Mouse (Mus musculus) C2C12 (cell line): Measurements from ENCODE around the gene Pcbp3. TPM values are rescaled to one million over a fixed set of nuclear protein-coding genes. Genes with fewer than 3 reads are reported as not detected.

Source experiments
- H3K27me3 ChIP-seq: one replicate; pipeline ENCODE4 v1.6.1; 2011; ENCODE audit not compliant: control insufficient read depth, insufficient read depth, insufficient read length
- H3K36me3 ChIP-seq: one replicate; pipeline ENCODE4 v1.6.1; 2011; ENCODE audit not compliant: control insufficient read depth, insufficient read depth
- H3K4me3 ChIP-seq: one replicate; pipeline ENCODE4 v1.5.1; 2011; ENCODE audit warnings: mild to moderate bottlenecking, control low read depth; ENCODE audit not compliant: poor library complexity, insufficient read depth, severe bottlenecking
- H3K79me2 ChIP-seq: one replicate; pipeline ENCODE4 v1.6.1; 2011; ENCODE audit not compliant: control insufficient read depth, insufficient read depth
- H3K79me3 ChIP-seq: one replicate; pipeline ENCODE4 v1.6.1; 2011; ENCODE audit warnings: low read depth, control low read depth
- H3ac ChIP-seq: one replicate; pipeline ENCODE3; 2011; ENCODE audit warnings: low read depth; ENCODE audit not compliant: control insufficient read depth, insufficient read length
- CEBPB ChIP-seq: IDR thresholded peaks from one replicate; pipeline ENCODE4 v1.6.1; 2011; ENCODE audit warnings: low read depth, mild to moderate bottlenecking, control low read depth, moderate library complexity
- CTCF ChIP-seq: IDR thresholded peaks from one replicate; pipeline ENCODE4 v1.5.1; 2011; ENCODE audit not compliant: control insufficient read depth, insufficient read depth, insufficient read length
- FOSL1 ChIP-seq: IDR thresholded peaks from one replicate; pipeline ENCODE4 v1.8.0; 2011; ENCODE audit warnings: mild to moderate bottlenecking, low read length; ENCODE audit not compliant: poor library complexity, insufficient read depth, severe bottlenecking
- MAX ChIP-seq: IDR thresholded peaks from one replicate; pipeline ENCODE4 v1.6.1; 2011; ENCODE audit warnings: mild to moderate bottlenecking, control low read depth
- MYOD1 ChIP-seq: IDR thresholded peaks from one replicate; pipeline ENCODE4 v1.6.1; 2011; ENCODE audit warnings: low read depth; ENCODE audit not compliant: control insufficient read depth, insufficient read length
- MYOG ChIP-seq: IDR thresholded peaks from one replicate; pipeline ENCODE4 v1.6.1; 2011; ENCODE audit not compliant: control insufficient read depth, insufficient read length; ENCODE audit errors: extremely low read depth
- USF1 ChIP-seq: IDR thresholded peaks from one replicate; pipeline ENCODE4 v1.6.1; 2011; ENCODE audit warnings: low read depth, mild to moderate bottlenecking, control low read depth, moderate library complexity
- polyA plus RNA-seq: library from polyadenylated mRNA; unstranded; fragments of >200 nt; fragmentation: generic; extraction: Trizol; gene quantifications from one replicate; pipeline ENCODE4 v1.2.1, GENCODE M21; 2012; ENCODE audit warnings: missing spikeins

Gene Pcbp3
- polyA plus RNA-seq, 1 experiment: 9.8 TPM

- H3K36me3 ChIP-seq: no peaks in the 10 kb centered on the region
- H3K27me3 ChIP-seq: no peaks in the 10 kb centered on the region
- H3K79me3 ChIP-seq: no peaks in the 10 kb centered on the region
- no peak for TF ChIP-seq MYOG
- no peak for TF ChIP-seq FOSL1
- TF ChIP-seq CTCF: no peak
- TF ChIP-seq MYOD1: no peak
- TF ChIP-seq CEBPB: no peak
- TF ChIP-seq MAX: no peak
- no peak for TF ChIP-seq USF1
- H3K79me2 ChIP-seq: no peaks in the 10 kb centered on the region
- H3K4me3 ChIP-seq: no peak overlapping the region
- H3ac ChIP-seq: no peak overlapping the region
Observed at GRCm38 (mm10) chr10:76828936-76829335, 132.8 kb downstream of the Pcbp3 start.

DNA sequence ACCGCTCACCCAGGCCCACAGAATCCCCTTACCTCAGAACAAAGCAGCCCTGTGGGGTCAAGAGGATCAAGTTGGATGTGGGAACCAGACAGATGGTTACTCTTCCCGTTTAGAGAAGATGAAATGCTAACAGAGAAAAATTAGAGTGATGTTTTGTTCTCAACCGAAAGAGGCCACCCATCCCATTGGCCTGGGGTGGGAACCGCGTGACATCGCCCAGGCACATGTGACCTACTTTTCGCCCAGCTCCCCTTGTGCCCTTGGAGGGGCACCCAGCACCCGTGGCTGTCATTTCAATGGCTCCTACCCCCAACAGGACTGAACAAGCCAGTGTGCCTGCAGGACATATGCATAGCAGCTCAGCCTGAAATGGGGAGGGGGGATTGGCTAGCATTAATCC, 139.0 kb downstream of the Pcbp3 start:
- no peak overlapping the region for H3K4me3 ChIP-seq
- no peaks in the 10 kb centered on the region for H3K27me3 ChIP-seq
- H3K36me3 ChIP-seq: no peaks in the 10 kb centered on the region
- no peak overlapping the region for H3ac ChIP-seq
- H3K79me3 ChIP-seq: no peaks in the 10 kb centered on the region
- TF ChIP-seq MAX: no peak
- TF ChIP-seq CEBPB: no peak
- no peak for TF ChIP-seq CTCF
- no peak for TF ChIP-seq FOSL1
- no peak for TF ChIP-seq MYOG
- H3K79me2 ChIP-seq: no peaks in the 10 kb centered on the region

- H3K4me3 ChIP-seq: no peak overlapping the region
- no peaks in the 10 kb centered on the region for H3K36me3 ChIP-seq
- H3ac ChIP-seq: no peak overlapping the region
- TF ChIP-seq CTCF (no peak), CEBPB (no peak), MAX (no peak), MYOD1 (no peak), USF1 (no peak), FOSL1 (no peak), MYOG (no peak)
- no peaks in the 10 kb centered on the region for H3K79me3 ChIP-seq
- H3K27me3 ChIP-seq: no peaks in the 10 kb centered on the region
- no peaks in the 10 kb centered on the region for H3K79me2 ChIP-seq
Observed at GRCm38 (mm10) chr10:76819321-76819720, 142.4 kb downstream of the Pcbp3 start.

DNA sequence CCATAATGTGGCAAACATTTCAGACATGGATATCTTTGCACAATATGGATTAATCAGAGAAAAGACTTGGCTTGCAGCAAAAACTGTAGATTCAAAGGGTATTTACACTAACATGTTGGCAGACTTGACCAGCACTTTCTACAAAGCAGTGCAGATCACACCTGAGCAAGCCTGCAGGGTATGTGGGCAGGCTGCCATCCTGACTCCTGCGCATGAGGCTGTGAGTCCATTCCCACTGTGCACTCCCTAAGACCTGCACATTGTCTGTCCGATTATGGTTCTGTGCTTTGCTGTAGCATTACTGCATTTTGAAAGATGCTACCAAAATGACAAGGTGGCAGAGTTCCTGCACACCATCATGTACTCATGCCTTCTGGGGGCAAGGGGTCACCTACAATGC, 143.3 kb downstream of the Pcbp3 start:
- no peaks in the 10 kb centered on the region for H3K27me3 ChIP-seq
- no peaks in the 10 kb centered on the region for H3K79me2 ChIP-seq
- no peaks in the 10 kb centered on the region for H3K79me3 ChIP-seq
- H3K36me3 ChIP-seq: no peaks in the 10 kb centered on the region
- no peak overlapping the region for H3K4me3 ChIP-seq
- TF ChIP-seq FOSL1 (no peak), CTCF (no peak), MYOG (no peak)
- H3ac ChIP-seq: no peak overlapping the region

DNA sequence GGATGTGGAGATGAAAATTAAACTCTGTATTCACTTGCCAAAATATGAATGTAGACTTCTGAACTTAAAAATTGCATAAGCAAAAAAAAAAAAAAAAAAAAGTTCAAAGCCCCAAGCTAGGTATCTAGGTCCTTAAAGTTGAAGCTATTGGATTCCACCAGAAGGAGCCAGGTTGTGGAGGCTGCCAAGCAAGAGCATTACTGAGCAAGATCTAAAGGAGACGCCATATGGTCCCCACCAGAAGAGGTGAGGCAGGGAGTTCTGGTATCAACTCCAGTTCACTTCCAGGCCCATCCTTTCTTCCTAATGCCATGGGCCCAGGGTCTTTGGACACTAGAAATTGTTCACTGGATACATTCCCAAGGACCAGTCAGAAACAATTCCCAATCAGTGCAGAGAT, 144.8 kb downstream of the Pcbp3 start:
- Histone ChIP-seq H3K4me3 (no peak overlapping the region), H3ac (no peak overlapping the region), H3K79me2 (no peaks in the 10 kb centered on the region), H3K79me3 (no peaks in the 10 kb centered on the region), H3K27me3 (no peaks in the 10 kb centered on the region), H3K36me3 (no peaks in the 10 kb centered on the region)
- no peak for TF ChIP-seq MYOD1
- no peak for TF ChIP-seq CEBPB
- TF ChIP-seq USF1: no peak
- no peak for TF ChIP-seq FOSL1
- TF ChIP-seq MAX: no peak
- TF ChIP-seq MYOG: no peak
- TF ChIP-seq CTCF: no peak

GRCm38 (mm10) chr10:76816436-76816835, 145.3 kb downstream of the Pcbp3 start:
- no peaks in the 10 kb centered on the region for H3K36me3 ChIP-seq
- no peaks in the 10 kb centered on the region for H3K27me3 ChIP-seq
- H3ac ChIP-seq: no peak overlapping the region
- TF ChIP-seq MYOG: no peak
- no peak for TF ChIP-seq USF1
- TF ChIP-seq FOSL1: no peak
- no peak for TF ChIP-seq CTCF
- TF ChIP-seq MYOD1: no peak
- no peak for TF ChIP-seq MAX
- no peak for TF ChIP-seq CEBPB
- no peak overlapping the region for H3K4me3 ChIP-seq
- no peaks in the 10 kb centered on the region for H3K79me3 ChIP-seq
- H3K79me2 ChIP-seq: no peaks in the 10 kb centered on the region

DNA sequence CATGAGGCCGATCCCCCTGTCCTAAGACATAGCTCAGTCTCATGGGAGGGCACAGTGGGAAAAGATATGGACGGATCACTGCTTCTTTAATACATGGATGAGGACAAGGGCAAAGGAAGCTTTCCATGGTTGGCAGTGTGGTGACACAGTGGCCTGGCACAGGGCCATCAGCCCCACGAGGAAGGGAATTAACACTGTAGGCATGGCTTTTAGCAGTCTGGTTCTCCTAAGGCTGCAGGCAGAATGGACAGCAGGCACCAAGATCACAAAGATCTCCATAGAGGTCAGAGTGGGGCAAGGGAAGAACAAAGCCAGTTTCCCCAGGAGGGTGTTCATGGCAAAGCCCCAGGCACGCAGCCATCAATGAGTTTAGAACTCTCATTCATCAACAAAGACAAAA, 146.2 kb downstream of the Pcbp3 start:
- Histone ChIP-seq H3K79me2 (no peaks in the 10 kb centered on the region), H3K79me3 (no peaks in the 10 kb centered on the region), H3ac (no peak overlapping the region), H3K27me3 (no peaks in the 10 kb centered on the region), H3K4me3 (no peak overlapping the region), H3K36me3 (no peaks in the 10 kb centered on the region)
- TF ChIP-seq MAX (no peak), MYOD1 (no peak), CEBPB (no peak), USF1 (no peak), FOSL1 (no peak), CTCF (no peak), MYOG (no peak)
